Mouse (Mus musculus) lung, postnatal 0 days (tissue): ENCODE measurements at regions not wholly inside any gene's neighbourhood (a gene's known extent, or its start where the extent isn't known, plus 50 kb on each side); places are given as distances from the start of the nearest gene placed in this dataset.

Source experiments
- CTCF ChIP-seq: IDR thresholded peaks from 2 replicates; pipeline ENCODE4 v1.5.1; 2016; ENCODE audit warnings: antibody characterized with exemption, mild to moderate bottlenecking
- EP300 ChIP-seq: IDR thresholded peaks from 2 replicates; pipeline ENCODE4 v1.6.1; 2016; ENCODE audit warnings: antibody characterized with exemption, mild to moderate bottlenecking, control low read depth

- TF ChIP-seq CTCF (no peak), EP300 (no peak)
These were observed 70.6 kb upstream of the A530016L24Rik start for GRCm38 (mm10) chr12:112418636-112419035.
